Mouse (Mus musculus): Measurements from ENCODE around the gene Ankmy1.

The Ankmy1 gene

DNA sequence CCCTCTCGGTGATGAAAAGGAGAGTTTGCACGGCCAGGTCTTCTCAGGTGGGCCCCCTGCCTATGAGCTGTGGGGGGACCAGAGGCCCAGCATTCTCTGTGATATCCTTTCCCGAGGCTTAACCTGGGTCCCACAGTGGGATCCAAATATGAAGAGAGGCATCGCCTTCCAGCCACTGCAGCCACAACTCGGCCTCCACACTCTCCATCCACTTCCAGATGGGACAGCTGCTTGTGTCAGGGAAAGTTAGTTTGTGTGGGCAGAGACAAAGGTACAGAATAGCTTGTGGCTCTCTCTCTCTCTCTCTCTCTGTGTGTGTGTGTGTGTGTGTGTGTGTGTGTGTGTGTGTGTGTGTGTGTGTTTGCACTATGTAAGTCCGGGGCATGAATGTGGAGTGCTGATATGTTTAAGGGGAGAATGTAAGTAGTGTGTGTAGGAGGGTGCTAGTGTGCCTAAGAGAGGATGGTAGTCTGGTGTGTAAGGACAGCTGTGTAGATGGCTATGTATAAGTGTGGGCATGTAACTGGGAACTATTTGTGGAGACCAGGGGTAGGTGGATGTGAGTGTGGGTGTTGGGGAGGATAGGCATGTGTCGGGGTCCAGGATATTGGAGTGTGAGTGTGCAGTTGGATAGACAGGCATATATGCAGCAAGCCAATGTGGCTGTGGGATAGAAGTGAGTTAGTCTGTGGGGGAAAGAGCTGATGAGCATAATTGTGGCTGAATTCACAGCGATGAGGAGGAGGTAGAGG, 27.2 kb downstream of the Ankmy1 start:
- DNase-seq (ENCODE audit: extremely low read depth, low read depth), result no peak

DNA sequence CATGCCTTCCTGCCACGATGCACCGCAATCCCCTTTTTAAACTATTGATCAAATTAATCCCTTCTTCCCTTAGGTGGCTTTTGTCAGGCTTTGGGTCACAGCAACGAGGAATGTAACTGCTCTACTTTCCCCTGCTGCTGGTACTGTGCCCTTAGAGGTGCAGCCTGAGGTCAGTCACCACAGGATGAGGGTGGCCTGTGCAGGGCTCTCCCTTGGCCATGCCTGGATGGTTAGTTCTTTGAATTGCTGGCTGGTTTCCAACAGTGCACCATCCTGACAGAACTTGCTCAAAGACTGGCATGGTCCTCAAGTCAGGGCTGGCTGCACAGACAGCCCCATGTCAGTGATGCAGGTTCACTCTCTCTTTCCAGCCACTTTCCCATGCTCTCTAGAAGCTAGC, 28.7 kb downstream of the Ankmy1 start:
- DNase-seq (ENCODE audit: extremely low read depth, low read depth), result no peak

DNA sequence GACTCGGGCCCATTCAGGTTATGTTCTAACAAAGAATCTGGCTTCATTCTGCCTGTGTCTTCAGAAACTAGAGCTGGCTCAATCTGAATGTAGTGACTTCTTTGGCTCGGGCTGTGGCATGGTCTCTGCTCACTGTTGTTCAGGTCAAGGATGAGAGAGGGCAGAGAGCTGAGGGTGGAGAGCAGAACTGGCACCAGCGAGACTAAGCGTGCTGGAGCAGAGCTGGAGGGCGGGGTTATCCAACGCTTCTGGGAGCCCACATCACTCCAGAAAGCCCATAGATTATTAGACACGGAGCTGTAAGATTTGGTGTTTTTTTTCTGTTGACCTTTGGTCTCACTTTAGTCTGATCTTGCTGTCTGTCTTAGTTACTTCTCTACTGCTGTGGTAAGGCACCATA, 30.0 kb downstream of the Ankmy1 start:
- no peak for DNase-seq (ENCODE audit: extremely low read depth, low read depth)

DNA sequence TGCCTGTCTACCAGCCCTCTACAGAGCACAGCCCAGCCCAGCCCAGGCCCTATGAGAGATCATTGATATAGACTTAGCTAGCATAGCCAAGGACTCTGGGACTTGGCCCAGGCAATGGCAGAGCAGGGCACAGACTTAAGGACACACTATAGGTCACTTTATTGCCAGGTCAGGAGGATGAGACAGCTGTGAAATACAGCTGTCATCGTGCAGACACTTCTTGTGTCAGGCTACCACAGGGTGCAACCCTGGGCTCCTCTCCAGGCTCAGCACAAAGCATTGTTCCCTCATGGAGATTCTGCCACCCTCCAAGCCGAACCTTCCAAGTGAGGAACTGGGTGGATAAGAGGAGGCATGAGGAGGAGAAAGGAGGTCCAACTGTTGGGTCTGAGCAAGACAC, 32.7 kb downstream of the Ankmy1 start:
- no peak for DNase-seq (ENCODE audit: extremely low read depth, low read depth)

DNA sequence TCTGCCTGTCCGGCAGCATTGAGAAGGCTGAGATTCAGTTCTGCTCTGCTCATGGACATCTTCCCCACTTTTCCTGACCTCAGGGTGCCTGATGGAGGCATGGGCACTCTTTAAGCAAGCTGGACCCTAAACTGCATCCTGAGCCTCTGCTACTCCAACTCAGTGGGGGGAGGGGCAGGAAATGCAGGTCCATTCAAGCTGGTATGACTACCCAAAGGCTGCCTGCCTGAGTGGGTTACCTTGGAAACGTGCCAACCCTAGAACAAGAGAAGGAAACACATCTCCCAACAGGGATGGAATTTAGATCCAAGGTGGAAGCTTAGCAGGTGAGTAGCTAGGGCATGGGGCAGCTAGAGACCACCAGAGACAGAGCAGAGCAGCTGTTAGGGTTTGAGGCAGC, 36.5 kb downstream of the Ankmy1 start:
- no peak for DNase-seq (ENCODE audit: extremely low read depth, low read depth)

DNA sequence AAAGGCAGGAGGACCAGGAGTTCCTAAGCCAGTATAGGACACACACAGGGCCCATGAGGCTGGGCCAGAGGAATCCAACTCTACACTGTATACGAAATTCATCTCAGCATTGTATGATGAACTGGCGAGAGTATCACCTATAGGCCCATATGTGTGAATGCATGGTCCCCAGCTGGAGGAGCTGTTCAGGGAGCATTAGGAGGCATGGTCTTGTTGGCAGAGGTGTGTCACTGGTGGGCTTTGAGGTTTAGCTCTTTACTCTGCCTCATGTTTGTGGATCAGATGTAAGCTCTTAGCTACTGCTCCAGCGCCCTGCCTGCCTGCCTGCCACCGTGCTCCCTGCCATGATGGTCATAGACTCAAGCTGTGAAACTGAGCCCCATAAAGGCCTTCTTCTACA, 39.4 kb downstream of the Ankmy1 start:
- DNase-seq (ENCODE audit: extremely low read depth, low read depth), result no peak

DNA sequence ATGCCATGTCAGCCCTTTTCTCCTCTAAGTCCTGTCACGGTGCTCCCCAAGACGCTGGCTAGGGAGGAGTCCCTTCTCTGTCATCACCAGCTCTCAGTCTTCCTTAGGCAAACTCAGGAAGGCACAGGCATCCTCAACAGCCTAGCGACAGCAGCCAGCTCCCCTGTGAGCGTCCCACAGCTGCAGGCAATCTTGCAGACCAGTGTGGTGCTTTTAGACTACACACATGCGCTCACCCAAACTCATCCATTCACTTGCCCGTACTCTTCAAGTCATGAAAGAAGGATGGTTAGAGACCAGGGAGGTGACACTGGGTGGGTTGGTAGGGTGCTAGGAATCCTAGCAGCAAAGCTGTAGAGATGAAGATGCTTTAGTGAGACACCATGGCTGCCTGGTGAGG, 41.2 kb downstream of the Ankmy1 start:
- no peak for DNase-seq (ENCODE audit: extremely low read depth, low read depth)

DNA sequence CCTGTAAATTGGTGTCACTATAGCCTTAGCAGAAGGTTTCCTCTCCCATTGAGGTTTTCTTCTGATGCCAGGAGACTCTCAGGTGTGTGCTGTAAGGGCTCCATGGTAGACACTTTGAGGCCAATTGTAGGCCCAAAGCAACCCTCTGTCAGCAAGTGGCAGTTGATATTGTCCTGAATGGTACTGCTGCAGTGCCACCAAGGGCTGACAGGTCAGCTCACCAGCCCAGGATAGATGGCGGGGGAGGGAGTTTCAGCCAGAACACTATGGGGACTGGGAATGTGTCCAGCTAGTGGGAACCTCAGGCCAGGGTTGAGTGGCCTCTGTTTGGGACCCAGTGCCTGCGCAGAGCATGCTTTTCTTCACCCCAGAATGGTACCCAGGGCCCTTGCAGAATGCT, 50.3 kb downstream of the Ankmy1 start:
- DNase-seq (ENCODE audit: extremely low read depth, low read depth), result no peak

DNA sequence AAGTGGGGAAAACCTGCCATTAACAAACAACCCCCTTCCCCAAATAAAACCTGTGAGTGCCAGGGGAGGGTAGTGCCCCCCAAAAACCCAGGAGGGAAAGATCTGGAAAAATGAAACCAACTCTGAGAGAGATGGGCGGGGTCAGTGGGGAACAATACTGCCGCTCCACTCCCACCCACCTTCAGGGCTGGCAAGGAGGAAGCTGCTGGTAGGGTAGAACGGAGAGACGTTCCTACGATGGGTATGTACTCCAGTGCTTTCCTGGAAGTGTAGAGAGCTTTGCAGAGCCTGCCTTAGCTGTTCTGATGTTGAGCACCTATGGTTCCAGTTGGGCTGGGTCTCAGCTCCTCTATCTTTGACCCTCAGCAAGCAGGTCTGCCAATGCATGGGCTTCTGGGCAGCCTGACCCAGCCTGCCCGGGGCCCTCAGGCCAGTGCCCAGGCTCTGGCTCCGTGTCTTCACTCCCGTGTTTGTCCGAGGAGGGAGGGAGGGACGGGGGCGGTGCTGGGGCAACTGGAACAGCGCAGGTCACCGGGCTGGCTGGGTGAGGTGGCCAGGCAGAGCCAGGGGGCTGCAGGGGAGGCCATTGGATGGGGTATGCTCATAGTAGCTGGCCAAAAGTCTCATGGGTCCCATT, 52.6 kb downstream of the Ankmy1 start:
- DNase-seq (ENCODE audit: extremely low read depth, low read depth), result no peak

DNA sequence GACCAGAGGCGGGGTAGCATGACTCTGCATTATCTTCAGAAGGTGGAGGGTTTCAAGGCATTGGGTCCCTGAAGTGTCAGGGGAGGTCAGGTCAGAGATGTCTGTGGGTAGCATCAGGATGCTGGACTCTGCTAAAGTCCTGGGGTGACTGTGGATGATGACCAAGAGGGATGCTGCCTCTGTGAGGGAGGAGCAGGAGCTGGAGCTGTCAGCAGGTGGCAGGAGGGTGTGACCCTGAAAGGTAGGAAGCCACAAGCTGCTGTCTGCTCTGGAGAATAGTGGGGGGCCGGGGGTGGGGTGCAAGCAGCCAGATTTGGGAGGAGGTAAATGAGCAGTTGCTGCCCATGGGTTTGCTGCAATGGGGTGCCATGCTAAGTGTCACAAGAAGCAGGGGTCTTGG, 53.2 kb downstream of the Ankmy1 start:
- DNase-seq (ENCODE audit: extremely low read depth, low read depth), result no peak

DNA sequence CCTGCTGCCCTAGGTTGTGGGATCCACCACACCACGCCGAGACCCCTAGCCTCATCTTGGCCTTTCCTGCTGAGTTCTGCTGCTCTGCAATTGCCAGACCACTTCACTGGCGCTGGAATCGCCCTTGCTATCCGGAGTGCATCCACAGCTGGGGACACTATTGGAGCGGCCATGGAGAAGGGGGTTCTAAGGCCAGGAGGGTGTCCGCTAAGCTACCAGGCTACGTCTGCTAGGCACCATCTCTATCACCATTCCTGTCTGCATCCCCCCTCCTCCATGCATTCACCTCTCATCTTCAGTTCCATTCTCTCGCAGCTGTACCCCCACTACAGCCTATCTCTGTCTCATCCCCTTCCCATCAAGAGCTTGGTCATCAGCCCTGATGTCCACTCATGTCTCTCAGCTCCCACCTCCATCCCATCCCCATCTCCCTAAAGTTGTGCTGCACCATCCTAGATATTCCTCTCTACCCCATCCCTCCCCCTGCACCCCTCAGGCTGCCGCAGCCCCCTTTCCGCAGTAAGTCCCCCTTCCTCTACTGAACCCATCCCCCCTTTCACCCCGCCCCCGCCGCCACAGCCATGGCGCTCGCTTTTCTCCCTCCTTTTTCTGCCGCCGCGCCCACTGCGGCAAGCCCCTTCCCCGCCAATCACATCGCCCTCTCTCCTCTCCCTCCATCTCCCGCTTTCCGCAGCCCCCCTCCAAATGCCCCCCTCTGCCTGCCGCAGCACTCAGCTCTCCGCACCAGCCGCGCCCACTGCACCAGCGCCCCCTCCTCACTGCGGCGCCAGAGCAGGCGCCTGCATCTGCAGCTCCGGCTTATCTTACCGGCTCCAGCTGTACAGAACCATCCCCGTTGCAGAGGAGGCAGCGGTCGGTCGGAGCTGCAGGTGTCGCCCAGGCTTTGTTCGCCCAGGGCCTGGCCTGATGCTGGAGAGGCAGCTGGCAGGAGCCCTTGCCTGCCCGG, 54.5 kb downstream of the Ankmy1 start:
- no peak for DNase-seq (ENCODE audit: extremely low read depth, low read depth)

DNA sequence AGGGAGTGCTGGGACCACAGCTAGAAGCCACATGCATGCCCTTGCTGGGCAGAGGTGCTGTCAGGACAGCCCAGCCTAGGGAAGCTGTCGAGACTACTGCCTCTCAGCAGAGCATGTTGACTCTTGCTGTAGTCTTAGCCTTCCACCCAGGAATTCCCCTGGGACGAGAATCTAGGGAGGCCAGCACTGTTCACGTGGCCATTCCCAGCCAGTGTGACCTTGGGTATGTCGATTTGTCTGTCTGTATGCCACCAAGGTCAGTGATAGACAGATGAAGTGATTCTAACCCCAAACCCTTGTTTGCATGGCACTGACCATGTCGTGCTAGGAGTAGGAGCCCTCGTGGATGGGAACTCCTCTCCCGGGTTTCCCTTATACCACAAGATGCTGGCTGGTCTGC, 56.8 kb downstream of the Ankmy1 start:
- no peak for DNase-seq (ENCODE audit: extremely low read depth, low read depth)

DNA sequence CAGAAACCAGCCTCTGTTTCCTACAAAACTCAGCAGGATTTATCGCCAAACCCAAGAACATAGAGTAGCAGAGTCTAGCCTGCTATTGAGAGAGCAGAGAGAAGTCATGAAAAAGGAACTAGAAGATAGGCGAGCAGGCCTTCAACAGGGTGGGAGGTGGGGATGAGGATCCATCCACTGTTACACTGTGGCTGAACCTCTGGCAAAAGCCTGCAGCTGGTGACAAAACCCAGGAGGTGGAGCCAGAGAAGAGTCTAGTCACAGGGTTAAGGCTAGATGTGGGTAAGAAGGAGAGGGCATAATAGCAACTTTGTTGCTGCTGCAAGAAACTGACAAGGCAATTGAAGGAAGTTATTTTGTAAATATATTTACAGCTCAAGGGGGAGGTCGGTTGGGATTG, 61.3 kb downstream of the Ankmy1 start:
- DNase-seq (ENCODE audit: extremely low read depth, low read depth), result no peak

DNA sequence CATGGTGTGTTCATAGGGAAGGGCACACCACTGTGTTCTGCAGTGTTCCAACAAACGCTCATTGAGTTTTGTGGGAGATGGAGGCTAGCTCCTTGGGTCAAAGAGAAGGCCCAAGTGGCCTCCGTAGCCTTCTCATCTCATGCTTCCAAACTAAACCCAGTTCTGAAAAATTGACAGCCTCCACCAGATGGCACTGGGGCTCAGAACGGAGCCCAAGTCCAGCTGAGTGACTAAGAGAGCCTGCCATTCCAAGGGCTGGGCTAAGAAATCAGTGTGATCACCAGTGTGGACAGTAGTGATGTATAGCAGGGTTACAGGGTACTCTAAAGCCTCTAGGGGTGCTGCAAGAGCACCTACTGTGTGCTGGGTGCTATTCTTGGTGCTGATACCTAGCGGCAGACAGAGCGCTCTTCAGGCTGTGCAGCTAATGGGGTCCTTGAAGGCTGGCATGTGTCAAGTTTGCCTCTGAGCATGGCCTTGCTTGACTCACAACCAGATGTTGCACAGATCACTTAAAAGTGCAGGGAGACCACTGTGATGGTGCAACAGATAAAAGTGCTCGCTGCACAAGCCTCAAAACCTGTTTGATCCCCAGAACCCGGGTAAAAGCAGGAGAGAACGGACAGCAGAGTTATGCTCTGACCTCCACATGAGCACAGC, 62.3 kb downstream of the Ankmy1 start:
- no peak for DNase-seq (ENCODE audit: extremely low read depth, low read depth)

DNA sequence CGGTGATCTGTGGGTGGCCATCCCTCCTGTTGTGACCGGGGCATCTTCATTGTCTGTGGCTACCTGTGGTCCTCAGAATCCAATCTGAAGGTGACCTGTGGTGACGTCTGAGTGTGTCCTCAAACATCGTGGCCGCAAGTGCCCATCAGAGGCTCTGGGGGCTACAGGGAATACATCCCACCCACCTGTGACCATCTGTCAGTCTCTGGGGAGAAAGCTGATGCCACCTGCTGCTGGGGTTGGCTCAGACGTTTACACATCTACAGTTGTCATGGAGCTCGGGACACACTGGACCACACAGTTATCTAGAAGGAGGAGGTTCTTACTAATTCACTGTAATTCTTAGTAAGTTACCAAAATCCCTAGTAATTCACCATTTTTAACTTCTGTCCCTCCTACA, 63.5 kb downstream of the Ankmy1 start:
- no peak for DNase-seq (ENCODE audit: extremely low read depth, low read depth)

DNA sequence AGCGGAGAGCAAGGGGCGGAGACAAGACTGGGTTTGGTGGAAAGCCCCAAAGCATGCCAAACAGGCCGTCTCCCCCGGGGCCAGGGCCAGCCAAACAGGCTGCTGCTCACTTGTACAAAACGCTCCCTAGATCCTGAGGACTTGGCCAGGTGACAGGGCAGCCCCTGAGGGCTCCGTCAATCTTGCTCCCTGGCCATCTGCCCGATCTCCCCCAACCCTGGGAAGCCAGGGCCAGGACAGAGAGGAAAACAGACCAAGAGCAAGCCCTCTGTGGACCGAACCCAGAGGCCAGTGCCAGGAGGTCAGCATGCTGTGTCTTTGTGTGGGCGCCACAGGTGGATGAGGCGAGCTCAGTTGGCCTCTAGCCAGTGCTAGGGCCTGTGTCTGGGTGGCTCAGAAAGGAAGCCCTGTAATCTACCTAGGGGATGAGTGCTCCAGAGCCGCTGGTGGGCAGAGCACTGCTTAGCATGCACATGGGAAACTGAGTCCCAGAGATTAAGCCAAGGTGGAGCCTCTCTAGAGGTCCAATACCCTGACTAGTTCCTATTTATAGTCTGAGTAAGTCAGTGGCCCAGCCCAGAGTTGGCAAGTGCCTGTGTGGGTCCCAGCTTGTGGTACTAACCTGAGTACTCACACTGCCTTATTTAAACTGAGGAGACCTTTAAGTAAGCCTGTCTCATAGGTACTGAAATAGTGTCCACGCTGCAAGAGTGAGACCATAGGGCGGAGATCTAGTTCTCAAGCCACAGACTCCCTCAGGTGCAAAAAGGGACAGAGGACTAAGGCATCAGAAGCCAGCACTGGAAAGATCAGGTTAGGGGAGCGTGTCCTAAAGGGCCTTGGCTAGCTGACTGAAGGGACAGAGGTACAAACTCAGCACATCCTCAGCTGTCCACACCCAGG, 64.5 kb downstream of the Ankmy1 start:
- no peak for DNase-seq (ENCODE audit: extremely low read depth, low read depth)

DNA sequence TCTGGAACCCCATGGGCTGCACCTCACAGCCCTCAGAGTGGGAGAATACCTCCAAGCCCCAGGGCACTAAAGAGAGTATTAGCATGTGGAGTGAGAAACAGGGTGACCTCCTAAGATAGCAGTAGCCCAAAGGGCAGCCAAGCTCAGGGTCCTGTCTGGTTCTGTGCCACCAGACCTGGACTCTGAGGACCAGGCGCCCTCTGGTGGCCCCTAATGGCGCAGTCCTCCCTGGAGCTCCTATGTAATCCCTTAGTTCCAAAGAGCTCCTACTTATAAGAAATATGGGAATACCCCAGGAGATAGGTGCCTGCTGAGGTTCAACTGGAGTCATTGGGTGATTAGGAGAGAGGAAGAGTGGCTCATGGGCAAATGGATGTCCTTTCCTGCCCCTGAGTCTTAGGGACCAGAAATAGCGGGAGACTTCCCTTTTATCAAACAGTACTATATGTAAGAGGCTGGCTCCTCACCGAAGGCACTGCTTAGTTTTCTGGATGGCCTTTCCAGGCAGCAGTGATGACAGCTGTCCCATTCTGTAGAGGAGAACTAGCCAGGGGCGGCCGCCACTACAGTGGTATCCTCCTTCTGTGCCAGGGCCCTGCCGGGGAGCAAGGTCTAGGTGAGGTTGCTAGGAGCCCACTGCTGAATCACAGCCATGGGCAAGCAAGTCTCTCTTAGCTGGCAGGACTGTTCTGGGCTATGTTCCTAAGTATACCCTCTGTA, 68.6 kb downstream of the Ankmy1 start:
- DNase-seq (ENCODE audit: extremely low read depth, low read depth), result no peak

DNA sequence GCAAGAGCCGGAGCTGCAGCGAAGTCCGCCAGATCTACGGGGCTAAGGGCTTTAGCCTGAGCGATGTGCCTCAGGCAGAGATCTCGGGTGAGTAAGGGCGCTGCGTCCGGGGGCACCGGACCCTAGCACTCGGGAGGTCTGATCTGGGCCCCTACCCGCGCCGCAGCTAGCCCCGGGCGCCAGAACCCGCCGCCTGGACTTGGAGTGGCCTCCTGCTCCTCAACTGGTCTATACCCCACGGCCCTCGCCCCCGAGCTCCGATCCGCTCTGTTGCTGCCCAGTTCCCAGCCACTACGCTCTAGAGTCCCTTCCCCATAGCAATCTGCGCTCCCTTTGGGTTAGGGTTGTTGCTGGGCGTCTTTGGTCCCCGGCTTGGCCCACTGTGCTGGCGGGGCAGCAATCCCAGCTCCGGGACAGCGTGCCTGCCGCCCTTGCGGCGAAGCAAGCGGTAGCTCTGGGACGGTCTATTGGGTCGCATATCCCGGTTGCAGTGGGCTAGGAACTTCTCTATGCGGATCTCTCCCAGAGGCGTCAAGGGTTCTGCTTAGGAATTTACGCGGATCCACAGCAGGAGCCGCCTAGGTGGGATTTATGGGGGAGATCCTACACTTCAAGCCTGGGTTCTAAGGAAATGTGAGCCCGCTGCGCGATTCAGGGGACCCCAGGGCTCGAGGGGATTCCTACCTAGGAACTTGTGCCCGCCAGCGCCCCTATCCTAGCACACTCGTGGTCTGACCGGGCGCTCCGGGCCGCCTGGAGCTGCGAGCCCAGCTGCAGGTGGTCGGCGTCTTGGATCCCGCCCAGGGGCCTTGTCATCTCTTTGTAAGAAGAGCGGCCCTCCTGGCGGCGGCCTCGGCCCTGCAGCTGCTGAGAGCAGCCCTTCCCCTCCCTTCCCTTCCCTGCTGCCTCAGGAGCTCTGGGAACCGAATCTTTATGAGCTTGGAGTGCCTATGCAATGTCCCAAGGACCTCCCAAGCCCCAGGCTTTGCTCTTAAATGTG, 70.4 kb downstream of the Ankmy1 start:
- DNase-seq (ENCODE audit: extremely low read depth, low read depth), result no peak

Measured in MEL-GATA-1-ER (cell line).